Mouse (Mus musculus): ENCODE measurements around the gene Fjx1. TPM values are rescaled to one million over a fixed set of nuclear protein-coding genes. Genes with fewer than 3 reads are reported as not detected.

Gene Fjx1
- 28.0 and 29.5 TPM in 2 replicates for polyA plus RNA-seq (2015; fragmentation: Nextera tagmentation; extraction: Ambion mirVana)

DNA sequence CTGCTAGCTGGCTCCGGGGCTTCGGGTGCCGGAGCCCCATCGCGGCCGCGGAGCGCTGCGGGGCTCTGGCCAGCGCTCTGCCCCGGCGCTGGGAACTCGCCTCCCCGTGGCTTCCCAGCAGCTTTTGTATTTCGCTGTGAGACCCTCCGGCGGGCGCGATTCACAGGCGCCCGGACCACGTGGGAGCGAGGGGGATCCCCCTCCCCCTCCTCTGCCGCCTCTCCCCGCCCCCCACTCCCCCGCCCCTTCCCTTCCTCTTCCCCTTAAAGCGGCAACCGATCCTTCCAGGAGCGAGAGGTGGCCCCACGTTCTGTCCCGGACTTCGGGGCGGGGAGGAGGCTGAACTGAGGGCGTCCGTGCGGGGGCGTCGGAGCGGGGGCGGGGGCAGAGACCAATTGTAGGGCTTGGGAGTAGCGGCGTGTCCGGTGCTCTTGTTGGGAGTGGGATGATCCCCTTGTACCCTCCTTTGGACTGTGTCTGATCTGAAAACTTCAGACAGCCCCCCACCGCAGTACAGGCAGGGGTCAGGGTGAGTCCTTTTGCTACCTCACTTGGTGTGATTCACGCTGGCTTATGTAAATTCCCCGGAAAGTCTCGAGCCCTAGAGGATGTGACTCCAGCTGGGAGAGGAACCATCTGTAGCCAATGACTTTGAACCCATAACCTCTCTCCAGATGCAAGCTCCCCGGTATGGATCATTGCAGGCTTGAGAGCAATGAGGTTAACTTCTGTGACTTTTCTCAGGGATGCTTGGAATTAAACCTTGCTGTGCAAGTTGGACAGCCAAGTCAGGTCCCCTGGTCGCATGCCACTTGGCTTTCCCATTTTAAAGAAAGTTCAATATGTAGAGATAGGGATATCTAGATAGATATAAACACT is at the start of gene Fjx1:
Gene Fjx1, minus strand, starts transcription at position 829 of the 879 bp plus-strand sequence.
- Histone ChIP-seq H3K27me3 (ENCODE audit: control insufficient read depth, insufficient read depth, low read depth, low read length) (no peaks in the 10 kb centered on the region), H3K9me3 (replicated peaks; ENCODE audit: control insufficient read depth, low read length, poor library complexity, severe bottlenecking) (no peaks in the 10 kb centered on the region), H3K4me1 (ENCODE audit: control insufficient read depth, insufficient read depth, low read length) (peaks cover 20% of the 10 kb centered on the region), H3K4me2 (ENCODE audit: low read length) (peak within 1 kb of the TSS; percentile 85), H3K36me3 (ENCODE audit: control insufficient read depth, insufficient read depth, low read length) (peaks cover 3% of the 10 kb centered on the region; the same call in 1 of the 2 replicates), H3K9ac (ENCODE audit: low read depth, low read length) (peak within 1 kb of the TSS; percentile 98), H3K4me3 (ENCODE audit: low read depth, low read length) (peak within 1 kb of the TSS; percentile 92), H3K27ac (ENCODE audit: low read length) (peak within 1 kb of the TSS; percentile 94)
- ATAC-seq = peak; percentile 75
- WGBS = 2% methylated on average over 39 of the region's 49 CpGs

DNA sequence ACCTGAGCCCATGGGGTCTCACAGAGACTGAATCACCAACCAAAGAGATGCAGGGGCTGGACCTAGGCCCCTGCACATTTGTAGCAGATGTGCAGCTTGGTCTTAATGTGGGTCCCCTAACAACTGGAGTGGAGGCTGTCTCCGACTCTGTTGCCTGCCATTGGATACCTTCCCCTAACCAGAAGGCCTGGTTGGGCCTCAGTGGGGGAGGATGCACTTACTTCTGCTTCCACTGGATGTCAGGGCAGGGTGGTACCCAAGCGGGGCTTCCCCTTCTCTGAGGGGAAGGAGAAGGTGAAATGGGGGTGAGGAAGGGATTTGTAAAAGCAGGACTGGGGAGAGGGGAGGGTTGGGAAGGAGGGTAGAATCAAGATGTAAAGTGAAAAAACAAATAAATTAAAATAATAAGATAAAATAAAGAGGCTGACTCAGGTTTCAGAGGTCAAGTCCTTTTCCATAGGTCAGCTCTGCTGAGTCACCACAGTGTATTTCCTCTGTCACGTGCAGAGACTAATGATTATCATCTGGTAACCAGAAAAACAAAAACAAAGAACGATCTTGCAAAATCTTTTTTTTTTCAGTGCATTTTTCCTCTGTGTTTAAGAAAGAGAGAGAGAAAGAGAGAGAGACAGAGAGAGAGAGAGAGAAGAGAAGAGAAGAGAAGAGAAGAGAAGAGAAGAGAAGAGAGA is 47.8 kb upstream of the Fjx1 start:
- Histone ChIP-seq H3K4me3 (ENCODE audit: low read depth, low read length) (no peak overlapping the region), H3K27ac (ENCODE audit: low read length) (no peak overlapping the region), H3K4me2 (ENCODE audit: low read length) (no peak overlapping the region), H3K27me3 (ENCODE audit: control insufficient read depth, insufficient read depth, low read depth, low read length) (no peaks in the 10 kb centered on the region), H3K9me3 (replicated peaks; ENCODE audit: control insufficient read depth, low read length, poor library complexity, severe bottlenecking) (no peaks in the 10 kb centered on the region), H3K36me3 (ENCODE audit: control insufficient read depth, insufficient read depth, low read length) (no peaks in the 10 kb centered on the region), H3K4me1 (ENCODE audit: control insufficient read depth, insufficient read depth, low read length) (no peaks in the 10 kb centered on the region), H3K9ac (ENCODE audit: low read depth, low read length) (no peak overlapping the region)
- 64% methylated on average over 4 of the region's 4 CpGs for WGBS
- no peak for ATAC-seq

DNA sequence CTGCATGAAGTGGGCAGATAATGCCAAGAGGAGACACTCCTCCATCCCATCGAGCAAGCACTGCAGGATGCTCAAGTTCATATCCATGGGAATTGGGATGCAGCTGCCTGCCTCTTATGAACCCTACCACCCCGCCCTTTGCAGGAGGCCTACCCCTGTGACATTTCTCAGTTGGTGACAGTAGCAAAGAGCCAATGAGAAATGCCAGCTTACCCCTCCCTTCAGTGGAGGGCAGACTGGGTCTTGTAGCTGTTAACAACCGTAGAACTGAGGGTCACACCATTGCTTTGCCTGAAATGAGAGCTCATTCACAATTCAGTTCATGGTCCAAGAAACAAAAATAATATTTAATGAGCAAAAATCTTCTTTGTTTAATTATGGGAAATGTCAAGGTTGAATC is 28.4 kb upstream of the Fjx1 start:
- Histone ChIP-seq H3K36me3 (ENCODE audit: control insufficient read depth, insufficient read depth, low read length) (no peaks in the 10 kb centered on the region), H3K4me3 (ENCODE audit: low read depth, low read length) (no peak overlapping the region), H3K9me3 (replicated peaks; ENCODE audit: control insufficient read depth, low read length, poor library complexity, severe bottlenecking) (no peaks in the 10 kb centered on the region), H3K4me1 (ENCODE audit: control insufficient read depth, insufficient read depth, low read length) (no peaks in the 10 kb centered on the region), H3K4me2 (ENCODE audit: low read length) (no peak overlapping the region), H3K27ac (ENCODE audit: low read length) (no peak overlapping the region), H3K27me3 (ENCODE audit: control insufficient read depth, insufficient read depth, low read depth, low read length) (no peaks in the 10 kb centered on the region), H3K9ac (ENCODE audit: low read depth, low read length) (no peak overlapping the region)
- WGBS = 59% methylated on average over 3 of the region's 3 CpGs
- ATAC-seq = no peak

DNA sequence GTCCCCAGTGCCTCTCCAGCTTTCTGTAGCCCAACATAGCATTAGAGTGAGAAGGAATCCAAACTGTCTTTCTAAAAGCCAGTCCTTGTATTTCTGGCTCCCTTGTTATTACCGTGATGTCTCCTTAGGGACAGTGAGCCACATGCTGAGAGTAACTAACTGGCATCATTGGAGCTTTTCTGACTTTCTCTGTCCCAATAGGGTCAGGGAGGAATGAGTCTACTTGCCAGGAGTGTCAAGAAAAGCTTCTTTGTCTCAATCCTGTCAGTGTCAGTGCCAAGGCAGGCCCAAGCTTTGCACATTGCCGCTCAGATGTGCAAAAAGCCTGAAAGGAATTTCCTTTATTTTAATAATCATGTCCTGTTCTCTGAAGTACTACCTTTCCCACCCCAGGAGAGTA is 23.8 kb upstream of the Fjx1 start:
- Histone ChIP-seq H3K4me1 (ENCODE audit: control insufficient read depth, insufficient read depth, low read length) (no peaks in the 10 kb centered on the region), H3K9me3 (replicated peaks; ENCODE audit: control insufficient read depth, low read length, poor library complexity, severe bottlenecking) (no peaks in the 10 kb centered on the region), H3K4me3 (ENCODE audit: low read depth, low read length) (no peak overlapping the region), H3K36me3 (ENCODE audit: control insufficient read depth, insufficient read depth, low read length) (no peaks in the 10 kb centered on the region), H3K27me3 (ENCODE audit: control insufficient read depth, insufficient read depth, low read depth, low read length) (no peaks in the 10 kb centered on the region), H3K27ac (ENCODE audit: low read length) (no peak overlapping the region), H3K9ac (ENCODE audit: low read depth, low read length) (no peak overlapping the region), H3K4me2 (ENCODE audit: low read length) (no peak overlapping the region)
- 54% methylated on average over 2 of the region's 2 CpGs for WGBS
- ATAC-seq = no peak

DNA sequence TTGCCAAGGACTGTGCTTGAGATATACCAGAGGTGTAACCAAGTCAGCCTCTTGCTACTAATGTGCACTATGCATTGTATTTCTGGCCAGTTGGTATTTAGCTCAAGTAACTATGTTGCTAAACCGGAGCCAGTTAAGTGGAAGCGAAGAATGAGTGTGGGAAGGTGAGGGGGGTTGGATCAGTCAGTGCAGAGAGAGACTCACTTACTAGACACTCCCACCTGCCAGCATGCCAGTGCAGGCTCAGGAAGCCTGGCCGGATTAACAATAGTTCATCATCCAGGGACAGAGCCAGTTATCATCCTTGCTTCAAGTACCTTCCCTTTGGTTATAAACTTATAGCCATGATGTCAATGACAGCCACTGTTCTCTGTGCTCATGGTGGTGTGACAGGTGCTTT is 16.3 kb upstream of the Fjx1 start:
- Histone ChIP-seq H3K4me1 (ENCODE audit: control insufficient read depth, insufficient read depth, low read length) (no peaks in the 10 kb centered on the region), H3K36me3 (ENCODE audit: control insufficient read depth, insufficient read depth, low read length) (no peaks in the 10 kb centered on the region), H3K27me3 (ENCODE audit: control insufficient read depth, insufficient read depth, low read depth, low read length) (no peaks in the 10 kb centered on the region), H3K4me2 (ENCODE audit: low read length) (no peak overlapping the region), H3K27ac (ENCODE audit: low read length) (no peak overlapping the region), H3K4me3 (ENCODE audit: low read depth, low read length) (no peak overlapping the region), H3K9me3 (replicated peaks; ENCODE audit: control insufficient read depth, low read length, poor library complexity, severe bottlenecking) (no peaks in the 10 kb centered on the region), H3K9ac (ENCODE audit: low read depth, low read length) (no peak overlapping the region)
- WGBS = 79% methylated on average over 3 of the region's 3 CpGs
- no peak for ATAC-seq

DNA sequence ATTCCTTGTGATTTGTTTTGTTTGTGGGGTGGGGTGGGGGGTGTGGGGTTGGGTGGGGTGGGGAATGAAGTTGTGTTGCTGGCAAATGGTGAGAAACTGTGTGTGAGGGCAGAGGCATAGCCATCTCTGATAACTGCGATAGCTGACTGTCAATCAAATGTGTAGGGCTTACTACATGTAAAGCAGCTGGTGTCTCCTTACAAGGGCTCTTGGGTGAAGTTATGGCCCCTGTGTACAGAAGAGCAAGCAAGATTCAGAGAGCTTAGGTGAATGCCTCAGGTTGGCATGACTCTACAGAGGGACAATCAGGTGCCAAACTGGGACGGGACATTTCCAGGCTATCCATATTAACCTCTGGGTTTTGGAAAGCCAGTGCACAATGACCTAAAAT is 12.0 kb upstream of the Fjx1 start:
- Histone ChIP-seq H3K4me2 (ENCODE audit: low read length) (no peak overlapping the region), H3K4me3 (ENCODE audit: low read depth, low read length) (no peak overlapping the region), H3K36me3 (ENCODE audit: control insufficient read depth, insufficient read depth, low read length) (no peaks in the 10 kb centered on the region), H3K9ac (ENCODE audit: low read depth, low read length) (no peak overlapping the region), H3K27ac (ENCODE audit: low read length) (no peak overlapping the region), H3K9me3 (replicated peaks; ENCODE audit: control insufficient read depth, low read length, poor library complexity, severe bottlenecking) (no peaks in the 10 kb centered on the region), H3K27me3 (ENCODE audit: control insufficient read depth, insufficient read depth, low read depth, low read length) (no peaks in the 10 kb centered on the region), H3K4me1 (ENCODE audit: control insufficient read depth, insufficient read depth, low read length) (no peaks in the 10 kb centered on the region)
- 0 out of 2 replicates have a peak, but pooled peaks have one; percentile 3 for ATAC-seq
- WGBS = 79% methylated on average over 2 of the region's 2 CpGs

DNA sequence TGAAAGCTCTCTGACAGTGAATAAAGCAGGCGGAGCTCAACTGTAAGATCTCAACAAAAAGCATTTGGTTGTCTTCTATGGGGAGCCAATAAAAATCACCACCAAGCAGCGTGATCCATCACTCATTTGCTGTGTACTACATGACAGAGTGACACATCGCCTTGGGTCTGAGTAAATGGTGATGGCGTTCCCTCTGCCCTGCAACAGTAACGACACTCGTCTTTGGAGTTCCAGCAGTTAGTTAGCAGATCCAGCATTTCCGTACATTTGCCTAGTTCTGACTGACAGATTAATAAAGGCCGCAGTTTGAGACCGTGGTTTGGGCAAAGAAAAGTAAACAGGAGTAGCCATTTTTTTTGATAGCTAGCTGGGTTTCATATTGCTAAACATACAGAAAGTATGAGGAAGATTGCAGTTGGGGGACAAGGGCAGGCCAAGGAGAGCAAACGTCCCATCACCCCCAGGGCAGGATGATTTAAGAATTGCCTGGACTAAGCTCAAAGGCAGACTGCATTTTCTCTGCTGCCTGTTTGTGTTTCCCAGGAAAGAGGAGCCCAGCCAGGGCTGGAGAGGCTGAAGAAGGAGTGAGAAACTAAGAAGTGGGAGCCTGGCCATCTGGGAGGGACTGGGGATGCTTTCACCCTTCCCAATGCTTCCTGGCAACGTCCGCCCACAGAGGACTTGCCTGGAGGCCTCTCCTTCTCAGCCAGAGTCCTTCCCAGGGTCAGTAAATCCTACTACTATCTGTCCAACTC is 11.5 kb upstream of the Fjx1 start:
- Histone ChIP-seq H3K4me3 (ENCODE audit: low read depth, low read length) (no peak overlapping the region), H3K36me3 (ENCODE audit: control insufficient read depth, insufficient read depth, low read length) (no peaks in the 10 kb centered on the region), H3K4me2 (ENCODE audit: low read length) (no peak overlapping the region), H3K27ac (ENCODE audit: low read length) (peak overlapping the region; percentile 64), H3K9ac (ENCODE audit: low read depth, low read length) (no peak overlapping the region), H3K9me3 (replicated peaks; ENCODE audit: control insufficient read depth, low read length, poor library complexity, severe bottlenecking) (no peaks in the 10 kb centered on the region), H3K27me3 (ENCODE audit: control insufficient read depth, insufficient read depth, low read depth, low read length) (no peaks in the 10 kb centered on the region), H3K4me1 (ENCODE audit: control insufficient read depth, insufficient read depth, low read length) (no peaks in the 10 kb centered on the region)
- 65% methylated on average over 12 of the region's 12 CpGs for WGBS
- ATAC-seq = peak; percentile 84

DNA sequence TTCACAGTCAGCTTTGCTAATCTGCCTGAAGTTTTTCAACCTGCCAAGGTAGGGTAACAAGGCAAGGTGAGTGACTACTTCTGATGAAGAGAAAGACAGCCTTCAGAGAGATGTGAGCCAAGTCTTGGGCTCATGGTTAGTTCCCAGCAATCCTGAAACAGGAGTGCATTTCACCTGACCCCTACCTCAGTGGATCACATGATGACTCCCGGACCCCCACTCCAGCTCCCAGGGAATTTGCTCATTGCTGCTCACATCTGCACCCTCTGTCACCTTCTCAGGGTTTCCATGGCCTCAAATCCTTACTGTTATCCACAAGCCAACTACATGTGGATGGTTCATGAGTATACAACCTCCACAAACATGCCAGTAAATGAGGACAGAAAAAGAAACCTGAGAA is 9.2 kb upstream of the Fjx1 start:
- 96% methylated on average over 1 of the region's 1 CpGs for WGBS
- no peak overlapping the region for H3K9ac ChIP-seq (ENCODE audit: low read depth, low read length)
- no peak for ATAC-seq
- H3K4me2 ChIP-seq (ENCODE audit: low read length) = no peak overlapping the region
- no peaks in the 10 kb centered on the region for H3K27me3 ChIP-seq (ENCODE audit: control insufficient read depth, insufficient read depth, low read depth, low read length)
- no peaks in the 10 kb centered on the region for H3K9me3 ChIP-seq (replicated peaks; ENCODE audit: control insufficient read depth, low read length, poor library complexity, severe bottlenecking)
- H3K4me3 ChIP-seq (ENCODE audit: low read depth, low read length) = no peak overlapping the region
- H3K4me1 ChIP-seq (ENCODE audit: control insufficient read depth, insufficient read depth, low read length) = peaks cover 7% of the 10 kb centered on the region; the same call in 1 of the 2 replicates
- no peak overlapping the region for H3K27ac ChIP-seq (ENCODE audit: low read length)
- H3K36me3 ChIP-seq (ENCODE audit: control insufficient read depth, insufficient read depth, low read length) = no peaks in the 10 kb centered on the region
